Mouse (Mus musculus): Measurements from ENCODE around the gene Hsf2bp.

The Hsf2bp gene

DNA sequence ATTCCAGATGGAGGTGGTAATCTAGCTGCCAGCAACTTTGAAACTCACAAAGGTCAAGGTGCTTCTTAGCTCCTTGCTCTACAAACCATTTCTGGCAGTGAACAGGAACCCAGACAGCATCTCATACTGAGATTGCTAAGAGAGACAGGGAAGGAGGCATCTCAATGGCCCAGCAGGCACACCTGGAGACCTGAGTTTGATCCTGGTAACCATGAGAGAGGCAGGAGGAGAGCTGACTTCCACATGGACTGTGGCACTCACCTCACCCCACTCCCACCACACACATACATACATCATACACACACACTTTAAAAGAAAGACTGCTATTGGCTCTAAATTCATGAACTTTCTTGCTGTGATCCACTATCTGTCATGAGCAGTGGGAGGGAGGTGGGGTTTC, 59.0 kb downstream of the Hsf2bp start:
- no peak for DNase-seq

DNA sequence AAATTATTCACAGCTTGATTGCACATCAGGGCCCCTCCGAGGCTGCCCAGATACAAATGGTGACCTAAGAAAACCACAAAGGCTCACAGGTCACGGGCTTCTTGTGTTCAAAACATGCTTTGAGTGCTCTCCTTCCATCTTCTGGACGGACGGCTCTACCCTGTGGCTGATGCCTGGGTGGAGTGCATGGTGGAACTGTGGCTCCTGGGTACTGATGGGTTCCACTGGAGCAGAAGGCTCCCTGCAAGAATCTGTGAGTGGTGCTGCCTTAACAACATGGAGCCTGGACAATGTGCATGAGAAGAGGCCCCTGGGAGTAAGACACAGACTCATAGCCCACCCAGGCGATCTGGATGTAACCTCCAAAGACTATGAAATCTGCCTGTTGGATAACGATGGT, 59.6 kb downstream of the Hsf2bp start:
- no peak for DNase-seq

DNA sequence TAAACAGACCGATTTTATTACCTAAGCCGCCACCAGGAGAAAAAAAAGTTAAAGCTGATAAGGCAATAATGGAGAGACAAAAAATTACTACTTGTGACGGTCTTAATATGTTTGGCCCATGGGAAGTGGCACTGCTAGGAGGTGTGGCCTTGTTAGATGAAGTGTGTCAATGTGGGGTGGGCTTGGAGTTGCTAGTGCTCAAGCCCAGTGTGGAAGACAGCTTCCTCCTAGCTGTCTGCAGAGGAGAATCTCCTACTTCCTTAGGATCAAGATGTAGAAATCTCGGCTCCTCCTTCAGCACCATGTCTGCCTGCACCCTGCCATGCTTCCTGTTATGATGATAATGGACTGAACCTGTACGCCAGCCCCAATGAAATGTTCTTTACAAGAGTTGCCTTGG, 61.5 kb downstream of the Hsf2bp start:
- DNase-seq = no peak

DNA sequence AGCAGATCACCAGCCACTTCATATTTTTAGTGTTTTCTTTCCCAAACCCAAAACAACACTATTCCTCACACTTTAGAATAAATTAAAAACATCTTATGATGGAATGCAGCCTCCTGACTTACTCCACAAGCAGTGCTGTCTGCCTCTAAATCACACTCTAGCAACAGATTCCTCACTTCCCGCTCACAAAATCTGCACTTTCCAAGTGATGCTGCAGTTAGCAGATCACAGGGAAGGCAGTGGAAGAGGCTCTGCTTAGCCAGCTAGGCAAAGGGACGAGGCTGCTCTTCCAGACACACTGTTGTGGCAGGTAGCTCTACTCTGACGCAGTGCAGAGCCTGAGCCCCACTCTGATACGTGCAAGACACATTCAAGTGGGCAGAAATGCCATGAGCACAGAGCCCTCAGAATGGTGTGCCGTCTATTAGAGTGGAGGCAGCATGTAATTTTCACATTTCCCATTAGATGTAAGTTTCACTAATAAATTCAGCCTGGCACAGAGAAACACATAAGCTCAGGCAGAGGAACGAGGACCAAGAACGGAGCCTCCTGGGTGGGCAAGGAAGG, 62.4 kb downstream of the Hsf2bp start:
- peak; percentile 11 for DNase-seq

DNA sequence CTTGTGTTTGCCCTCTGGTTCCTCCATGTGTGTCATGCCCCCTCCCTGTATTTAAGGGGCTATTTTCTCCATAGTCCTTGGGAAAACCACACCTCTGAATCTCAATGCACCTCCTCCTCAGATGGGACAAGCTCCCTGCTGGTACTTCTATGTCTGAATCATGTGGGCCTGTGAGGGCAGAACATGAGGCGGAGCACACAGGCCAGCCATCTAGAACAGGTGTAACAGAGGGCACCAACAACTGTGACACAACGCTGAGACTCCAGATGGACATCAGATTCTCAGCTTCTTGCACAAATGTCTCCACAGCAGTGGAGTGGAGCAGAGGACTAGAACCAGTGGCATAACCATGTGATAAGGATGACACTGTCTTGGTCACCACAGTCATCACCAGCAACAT, 65.3 kb downstream of the Hsf2bp start:
- no peak for DNase-seq

DNA sequence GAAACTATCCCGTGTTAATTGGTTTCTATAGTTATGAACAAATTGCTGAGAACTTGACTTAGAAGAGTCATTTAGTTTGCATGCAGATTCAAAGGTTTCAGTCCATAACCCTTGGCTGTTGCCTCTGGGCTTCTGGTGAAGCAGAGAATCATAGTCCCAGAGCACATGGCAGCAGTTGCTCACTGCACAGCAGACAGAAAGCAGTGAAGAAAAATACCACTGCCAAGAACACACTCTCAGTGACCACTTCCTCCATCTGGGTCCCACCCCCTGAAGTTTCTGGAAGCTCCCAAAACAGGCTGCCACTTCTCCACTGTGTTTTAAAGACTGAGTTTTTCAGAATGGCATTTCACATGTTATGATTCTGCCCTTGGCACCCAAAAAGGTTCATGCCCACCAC, 67.3 kb downstream of the Hsf2bp start:
- DNase-seq = no peak

DNA sequence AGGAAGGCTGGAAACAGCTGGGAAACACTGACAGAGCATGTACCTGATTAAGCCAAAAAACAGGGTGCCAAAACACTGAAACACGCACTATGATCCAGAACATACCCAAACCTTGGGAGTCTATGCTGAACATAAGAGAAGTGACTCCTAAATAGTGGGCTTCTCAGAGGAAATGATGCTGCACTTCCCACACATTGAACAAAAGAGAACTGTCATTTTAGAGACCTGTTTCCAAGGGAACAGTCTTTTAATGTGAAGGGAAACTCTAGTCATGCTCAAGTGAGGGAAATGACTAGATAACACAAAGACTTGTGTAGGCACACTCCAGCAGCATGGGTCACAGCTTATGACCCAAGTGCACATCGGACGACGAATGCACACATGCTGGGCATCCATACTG, 68.8 kb downstream of the Hsf2bp start:
- DNase-seq = no peak

DNA sequence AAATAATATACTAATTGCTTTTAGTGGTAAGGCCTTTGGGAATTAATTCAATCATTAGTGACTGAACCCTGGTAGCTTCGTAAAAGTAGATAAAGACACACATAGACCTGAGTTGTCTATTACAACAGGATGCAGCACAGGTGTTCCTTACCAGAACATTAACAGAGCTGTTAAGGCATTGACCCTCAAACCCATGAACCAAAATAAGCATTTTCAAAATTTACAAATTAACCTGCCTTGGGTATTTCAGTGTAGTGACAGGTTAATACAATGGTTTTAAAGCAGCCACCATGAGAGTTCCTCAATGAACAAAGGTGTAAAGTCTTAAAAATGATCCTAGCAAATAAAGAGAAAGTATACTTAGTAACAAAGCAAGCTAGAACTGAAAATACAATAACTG, 69.6 kb downstream of the Hsf2bp start:
- DNase-seq = no peak

DNA sequence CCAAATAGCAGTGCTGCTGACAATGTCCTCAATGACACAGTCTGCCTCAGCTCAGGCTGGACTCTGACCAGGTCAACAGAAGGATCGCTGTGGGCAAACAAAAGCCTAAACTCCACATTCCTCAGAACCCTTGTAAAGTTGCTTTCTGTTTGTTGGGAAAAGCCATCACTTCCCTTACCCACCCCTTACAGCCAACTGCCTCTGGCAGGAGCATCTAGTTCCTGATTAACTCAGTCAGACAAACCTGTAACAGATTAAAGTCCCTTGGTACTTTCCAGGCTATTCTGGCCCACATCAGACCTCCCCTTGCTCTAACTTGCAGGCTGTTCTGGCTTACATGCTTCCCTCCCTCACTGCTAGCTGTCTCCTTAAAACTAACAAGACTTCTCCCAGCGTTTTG, 70.5 kb downstream of the Hsf2bp start:
- DNase-seq = no peak

DNA sequence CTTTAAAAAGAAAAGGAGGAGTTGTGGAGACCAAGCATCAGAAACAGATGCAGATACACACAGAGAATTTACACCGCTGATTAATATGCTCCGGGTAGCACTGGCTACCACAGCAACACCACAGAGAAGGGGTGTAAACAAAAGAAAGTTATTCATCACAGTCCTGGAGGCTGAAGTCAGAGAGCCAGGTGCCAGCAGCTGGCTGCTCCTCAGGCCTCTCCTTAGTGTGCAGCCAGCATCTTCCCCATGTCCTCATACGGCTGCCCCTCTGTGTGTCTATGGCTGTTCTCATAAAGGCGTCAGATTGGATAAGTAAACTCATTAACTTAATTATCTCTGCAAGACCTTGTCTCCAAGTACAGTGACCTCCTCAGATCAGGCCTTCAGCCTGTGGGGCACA, 73.2 kb downstream of the Hsf2bp start:
- no peak for DNase-seq

DNA sequence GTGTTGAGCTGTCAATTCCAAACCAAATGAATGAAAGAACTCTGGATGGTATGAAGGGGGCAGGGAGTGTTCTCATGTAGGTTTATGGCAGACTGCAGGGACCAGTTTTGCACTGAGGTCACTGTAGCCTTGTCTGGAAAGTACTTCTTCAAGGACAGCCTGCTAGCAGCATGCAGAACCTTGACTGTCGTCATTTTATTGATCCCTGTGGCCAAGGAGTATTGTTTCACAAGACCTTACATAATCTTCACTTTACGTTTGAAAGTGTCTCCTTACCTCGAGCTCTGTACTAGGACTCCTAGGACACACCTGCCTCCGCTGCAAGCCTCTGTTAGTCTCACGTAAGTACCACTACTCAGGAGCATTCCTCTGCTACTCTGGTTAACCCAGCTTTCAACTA, 73.9 kb downstream of the Hsf2bp start:
- no peak for DNase-seq

DNA sequence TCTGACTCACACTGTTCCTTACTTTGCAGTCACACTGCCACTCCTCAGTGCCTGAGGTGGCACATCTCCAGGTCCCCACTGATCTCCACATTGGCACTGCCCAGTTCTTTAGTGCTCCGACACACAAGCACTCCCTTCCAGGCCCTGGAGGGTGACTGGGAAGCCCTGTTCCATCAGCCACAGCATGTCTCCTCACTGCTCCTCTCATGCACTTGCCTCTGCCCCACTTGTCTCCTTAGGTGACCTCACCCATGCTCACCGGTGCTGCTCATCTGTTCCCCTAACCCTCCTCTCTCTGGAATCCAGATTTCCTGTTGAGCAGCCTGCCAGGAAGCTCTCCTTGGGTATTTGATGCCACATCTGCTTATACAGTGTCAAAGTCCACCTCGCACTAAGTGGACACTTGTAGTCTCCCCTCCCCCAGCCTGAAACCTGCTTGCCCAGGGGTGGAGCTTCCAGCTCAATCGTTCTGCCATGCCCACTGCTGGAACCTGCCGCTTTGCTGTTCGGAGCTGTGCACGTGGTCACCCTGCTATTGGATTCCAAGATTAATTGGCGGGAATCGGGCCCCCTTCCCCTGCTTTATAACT, 81.5 kb downstream of the Hsf2bp start:
- no peak for DNase-seq

DNA sequence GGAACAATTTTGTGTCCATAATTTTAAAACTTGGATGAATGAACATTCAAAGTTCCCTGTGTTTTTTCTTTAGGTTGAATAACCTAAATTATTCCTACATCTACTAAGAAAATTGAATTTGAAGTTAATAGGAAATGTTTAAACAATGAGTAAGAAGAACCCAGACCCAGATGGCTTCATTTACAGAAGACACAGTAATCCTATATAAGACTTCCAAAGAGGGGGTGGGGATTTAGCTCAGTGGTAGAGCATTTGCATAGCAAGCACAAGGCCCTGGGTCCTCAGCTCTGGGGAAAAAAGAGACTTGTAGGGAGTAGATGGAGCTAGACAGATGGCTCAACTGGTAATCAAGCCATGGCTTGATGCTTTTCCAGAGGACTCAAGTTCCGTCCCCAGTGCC, 87.1 kb downstream of the Hsf2bp start:
- no peak for DNase-seq

DNA sequence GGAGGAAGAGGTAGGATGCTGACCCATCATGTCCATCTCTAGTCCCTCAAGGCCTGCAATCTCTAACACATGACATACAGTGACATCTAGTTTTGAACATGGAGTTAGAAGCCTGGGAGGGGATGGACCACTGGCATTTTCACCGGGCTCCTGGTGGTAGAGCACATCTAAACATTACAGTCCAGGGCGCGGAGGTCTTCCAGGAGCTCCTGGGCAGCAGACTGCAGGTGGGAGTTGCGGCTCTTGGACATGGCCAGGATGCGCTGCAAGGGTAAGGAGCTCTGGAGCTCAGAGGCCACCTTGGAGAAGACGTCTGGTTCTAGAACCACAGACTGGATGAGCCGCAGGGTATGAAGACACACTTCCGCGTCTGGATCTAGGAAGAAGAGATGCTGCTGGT, 89.7 kb downstream of the Hsf2bp start:
- DNase-seq = no peak

DNA sequence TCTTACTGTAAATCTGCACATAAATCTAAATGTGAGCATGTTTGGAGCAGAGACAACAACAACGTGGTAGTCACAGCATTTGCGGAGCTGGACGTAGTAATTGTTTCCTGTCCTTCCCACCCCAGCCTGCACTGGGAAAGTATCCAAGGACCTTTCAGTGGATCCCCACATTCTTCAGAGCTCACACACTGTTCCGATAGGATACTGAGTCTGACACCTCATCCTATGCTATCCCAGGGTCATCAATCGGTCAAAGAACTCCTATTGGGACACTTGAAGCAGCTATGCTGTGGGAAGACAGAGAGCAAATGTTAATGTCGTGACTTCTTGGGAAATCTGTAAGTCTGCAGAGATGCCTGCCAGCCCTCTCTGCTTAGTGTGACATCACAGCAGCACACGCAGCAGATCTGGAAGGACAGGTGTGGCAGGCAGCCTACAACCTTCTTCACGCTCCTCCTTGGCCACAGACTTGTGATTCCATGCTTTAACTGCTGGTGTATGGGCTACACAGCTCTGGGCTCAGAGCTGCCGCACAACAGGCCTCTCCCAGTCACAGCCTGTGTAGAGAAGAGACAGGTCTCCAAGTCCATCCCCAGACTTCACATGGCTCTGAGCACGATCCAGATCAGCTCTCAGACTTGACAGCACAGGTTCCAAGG, 92.1 kb downstream of the Hsf2bp start:
- DNase-seq = no peak

DNA sequence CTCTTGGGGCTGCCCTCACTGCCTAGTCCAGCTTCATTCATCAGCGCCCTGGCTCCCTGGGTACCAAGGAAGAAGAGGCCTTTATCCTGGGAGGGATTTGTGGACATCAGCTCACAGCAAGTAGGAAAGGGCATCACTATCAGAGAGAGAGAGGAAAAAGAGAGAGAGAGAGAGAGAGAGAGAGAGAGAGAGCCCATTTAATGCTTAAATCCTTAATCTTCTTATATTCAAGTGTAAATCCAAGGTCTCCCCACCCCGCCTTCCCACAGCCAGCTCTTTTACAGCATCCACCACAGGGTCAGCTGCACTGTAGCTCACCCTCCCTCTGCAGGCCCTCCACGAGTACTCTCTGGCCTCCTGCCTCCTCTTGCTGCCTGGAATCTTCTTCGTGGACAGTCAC, 94.5 kb downstream of the Hsf2bp start:
- no peak for DNase-seq

DNA sequence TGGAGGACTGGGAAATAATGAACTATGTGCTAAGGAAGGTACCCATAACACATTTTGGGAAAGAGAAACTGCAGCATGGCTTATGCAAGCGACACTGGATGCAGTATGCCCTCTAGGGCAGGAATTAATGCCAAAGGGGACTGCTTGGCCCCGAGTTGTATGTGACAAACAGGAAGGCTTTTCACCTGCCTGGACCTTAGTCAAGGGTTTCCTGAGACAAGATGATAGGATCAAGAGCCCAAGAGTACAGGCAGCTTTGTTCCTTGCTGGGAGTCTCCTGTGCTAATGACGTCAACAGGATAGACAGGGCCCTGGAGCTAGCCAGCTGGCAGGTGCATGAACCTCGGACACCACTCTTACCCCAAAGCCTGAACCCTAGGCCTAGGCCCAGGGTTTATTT, 95.5 kb downstream of the Hsf2bp start:
- DNase-seq = no peak

DNA sequence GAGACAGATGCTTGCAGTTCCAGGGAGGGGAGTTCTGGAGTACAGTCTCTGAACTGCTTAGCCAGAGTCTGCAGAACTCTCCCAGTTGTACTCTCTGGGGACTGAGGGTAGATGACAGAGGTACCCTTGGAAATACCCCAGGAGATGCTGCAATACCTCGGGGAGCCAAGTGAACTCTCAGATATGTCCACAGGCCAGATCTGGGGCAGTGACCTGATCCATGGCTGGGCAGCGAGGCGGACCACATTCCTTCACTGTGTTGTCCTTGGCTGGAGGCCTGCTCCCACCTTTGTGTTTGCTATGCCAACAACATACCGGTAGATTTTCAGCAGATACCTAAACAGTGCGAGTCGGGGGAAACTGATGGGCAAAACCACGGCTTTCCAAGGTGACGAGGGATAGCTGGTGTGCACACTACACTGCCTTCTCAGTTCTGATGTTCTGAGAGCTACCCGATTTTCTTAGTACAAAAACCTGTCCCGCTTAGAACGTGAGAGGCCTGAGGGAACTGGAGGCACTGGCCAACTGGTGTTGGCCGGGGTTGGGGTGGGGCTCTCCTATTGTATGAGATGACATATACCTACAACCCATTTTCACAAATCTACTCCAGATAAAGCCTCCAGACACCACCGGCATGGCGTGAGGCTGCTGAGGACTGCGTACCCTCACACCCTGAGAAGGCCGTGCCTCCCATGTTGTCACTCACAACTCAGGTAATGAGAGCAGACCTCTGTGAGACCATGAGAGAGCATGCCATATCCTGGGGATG, 96.7 kb downstream of the Hsf2bp start:
- DNase-seq = no peak

DNA sequence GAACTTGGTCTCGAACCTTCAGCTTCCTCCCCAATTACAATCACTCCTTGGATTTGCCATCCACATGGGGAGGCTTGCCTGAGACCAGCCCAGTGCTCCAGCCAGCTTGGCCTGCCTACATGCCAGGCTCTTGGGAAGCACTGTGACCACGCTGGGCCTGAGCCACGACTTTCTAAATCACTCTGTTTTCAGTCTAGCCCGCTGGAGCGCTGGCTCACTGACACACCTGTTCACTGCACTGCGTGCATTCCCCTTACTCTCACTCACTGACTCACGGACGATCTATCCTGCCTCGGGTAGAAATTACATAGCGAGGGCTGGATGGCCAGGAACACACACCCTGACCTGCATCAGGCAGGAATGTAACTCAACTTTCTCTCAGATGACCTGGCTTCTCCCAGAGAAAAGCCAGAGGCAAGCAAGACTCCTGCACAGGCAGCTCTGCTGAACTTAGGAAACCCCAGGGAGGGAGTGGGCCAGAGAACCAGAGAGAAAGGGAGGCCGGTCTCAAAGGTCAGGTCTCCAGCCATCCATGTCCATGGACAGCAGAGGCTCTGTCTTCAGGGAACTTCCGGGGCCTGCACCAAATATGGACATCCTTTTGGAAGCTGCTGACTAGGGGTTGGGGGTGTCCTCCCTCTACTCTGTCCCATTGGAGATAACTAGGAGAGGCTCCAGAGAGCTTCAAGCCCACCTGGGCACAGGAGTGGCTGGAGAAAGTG, 97.4 kb downstream of the Hsf2bp start:
- no peak for DNase-seq

DNA sequence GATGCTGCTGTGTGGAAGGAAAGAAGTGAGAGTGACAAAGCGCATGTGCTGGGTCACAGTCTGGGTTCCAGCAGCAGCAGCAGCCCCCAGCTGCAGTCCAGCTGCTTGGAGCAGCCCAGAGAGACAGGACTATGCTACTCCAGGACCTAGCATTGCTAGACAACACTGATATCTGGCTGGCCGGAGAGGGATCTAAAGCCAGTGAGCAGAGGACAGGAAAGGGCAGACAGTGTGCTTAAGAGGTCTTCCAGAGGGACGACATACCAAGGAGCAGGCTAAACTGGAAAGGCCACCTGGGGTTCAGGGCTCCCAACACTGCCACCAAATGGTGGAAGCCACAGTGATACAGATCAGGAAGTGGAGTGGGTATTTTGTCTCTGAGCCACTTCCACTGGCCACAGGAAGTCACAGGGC, 99.0 kb downstream of the Hsf2bp start:
- DNase-seq = no peak

DNA sequence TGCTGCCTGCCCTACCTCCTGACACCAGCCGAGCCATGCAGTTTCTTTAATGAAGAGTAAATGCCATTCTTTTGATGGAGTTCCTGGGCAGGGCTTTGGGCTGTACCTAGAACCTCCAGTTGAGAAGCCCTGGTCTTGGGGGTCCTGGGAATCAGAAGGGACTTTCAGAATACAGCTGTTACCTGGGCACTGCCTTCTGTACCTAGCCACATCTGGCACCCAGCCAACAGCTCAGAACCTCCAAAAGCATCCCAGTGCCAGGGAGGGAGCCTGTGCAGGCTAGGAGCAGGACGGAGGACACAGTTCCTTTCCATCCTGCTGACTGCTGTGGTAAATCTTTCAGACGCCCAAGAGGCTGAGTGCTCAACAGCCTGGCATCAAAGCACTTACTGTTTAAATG, 100.3 kb downstream of the Hsf2bp start:
- DNase-seq = no peak

DNA sequence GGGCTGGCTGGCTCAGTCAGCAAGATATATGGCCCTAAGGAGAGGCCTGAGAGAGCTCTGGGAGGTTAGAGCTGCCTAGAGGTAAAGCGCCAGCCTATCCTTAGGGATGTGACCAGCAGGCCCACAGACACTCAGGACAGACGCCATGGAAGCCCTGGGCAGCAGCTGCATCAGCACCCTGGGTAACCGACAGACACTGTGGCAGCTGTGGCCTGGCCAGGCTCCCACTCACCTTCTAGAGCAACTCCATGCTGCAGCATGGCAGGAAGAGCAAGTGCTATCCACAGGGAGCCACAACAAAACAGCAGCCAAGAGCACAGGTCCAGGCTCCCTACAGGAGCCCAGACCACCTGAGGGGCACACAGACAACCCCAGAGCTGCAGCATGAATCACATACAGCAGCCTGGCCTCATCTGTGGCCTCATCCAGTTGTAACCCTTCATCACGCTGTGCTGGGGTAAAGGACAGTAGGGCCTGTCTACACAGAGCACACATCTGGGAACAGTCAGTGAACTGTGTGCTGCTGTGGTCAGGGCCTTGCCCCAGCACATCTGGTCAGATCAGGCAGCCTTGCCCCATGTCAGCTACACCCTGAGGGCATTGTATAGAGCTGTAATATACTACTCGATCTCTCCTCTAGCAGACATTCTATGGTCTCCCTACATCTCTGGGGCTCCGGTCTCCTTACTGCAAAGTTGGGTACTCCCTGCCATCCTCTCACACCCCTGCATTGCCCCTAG, 100.9 kb downstream of the Hsf2bp start:
- DNase-seq = no peak

DNA sequence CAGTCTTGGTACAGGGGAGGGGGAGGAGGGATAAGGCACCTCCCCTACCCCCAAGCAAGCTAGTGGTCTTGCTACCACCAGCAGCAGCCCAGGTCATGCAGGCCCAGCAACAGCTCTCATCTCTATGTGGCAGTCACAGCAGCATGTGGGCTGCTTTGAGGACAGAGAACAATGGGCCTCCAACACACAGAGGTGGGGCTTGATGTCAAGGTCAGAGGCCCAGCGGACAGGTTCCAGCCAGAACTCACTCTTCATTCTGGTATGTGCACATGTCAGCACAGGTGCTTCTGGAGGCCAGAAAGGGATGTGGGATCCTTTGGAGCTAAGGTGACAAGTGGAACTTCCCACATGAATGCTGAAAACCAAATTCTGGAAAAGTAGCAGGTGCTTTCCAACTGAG, 102.2 kb downstream of the Hsf2bp start:
- no peak for DNase-seq
